Mouse (Mus musculus): Measurements from ENCODE around the gene Rnf133. TPM values are rescaled to one million over a fixed set of nuclear protein-coding genes. Genes with fewer than 3 reads are reported as not detected.

Gene Rnf133
- polyA plus RNA-seq (2012; rRNA removed; ENCODE audit: low replicate concordance), result not detected in 2 replicates

DNA sequence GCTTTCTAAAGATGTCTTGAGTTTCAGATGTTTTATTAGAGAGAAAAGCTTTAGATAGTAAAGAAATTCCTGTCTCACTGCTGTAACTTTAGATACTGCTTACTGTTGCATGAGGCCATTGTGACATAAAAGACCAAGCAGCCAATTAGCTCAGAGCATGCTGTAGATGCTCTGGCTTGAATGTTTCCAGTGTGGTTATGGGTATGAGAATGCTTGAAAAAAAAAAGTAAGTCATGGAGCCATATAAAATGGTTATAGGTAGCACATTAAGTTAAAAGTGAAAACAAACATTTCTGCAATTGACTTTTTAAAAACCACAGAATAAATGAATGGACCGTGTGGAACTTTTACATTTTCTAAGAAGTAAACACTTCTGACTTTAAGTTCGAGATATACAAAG is at the start of gene Rnf133:
Rnf133 (minus strand) TSS at position 101 of the 400 bp plus-strand sequence.

DNA sequence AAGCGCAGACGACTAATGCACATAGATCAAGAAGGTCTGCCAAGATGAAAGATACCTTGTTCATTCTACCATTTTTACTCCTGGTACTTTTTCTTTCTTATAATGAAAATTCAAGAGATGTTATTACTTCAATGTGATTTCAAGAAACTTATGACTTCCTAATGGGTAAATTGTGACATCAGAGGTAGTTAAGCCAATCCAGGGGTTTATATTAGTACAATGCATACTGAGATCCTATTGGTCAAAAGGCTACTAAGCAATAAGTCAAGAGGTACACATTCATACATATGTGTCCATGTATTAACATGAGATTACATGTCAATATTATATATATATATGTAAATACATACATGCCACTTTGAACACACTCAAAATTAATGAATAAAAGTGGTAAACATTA is 4.9 kb upstream of the Rnf133 start, which contains the start of gene Rnf148:
Rnf148 (minus strand) TSS at position 101 of the 400 bp plus-strand sequence.

Other genes starting within 250 kb of the Rnf133 start
- not detected in 2 replicates for gene Rnf148, start 4.8 kb upstream of the Rnf133 start, polyA plus RNA-seq (2012; rRNA removed; ENCODE audit: low replicate concordance)
- gene Cadps2, start 189.1 kb upstream of the Rnf133 start, polyA plus RNA-seq (2012; rRNA removed; ENCODE audit: low replicate concordance), result 1.5 and 3.6 TPM in 2 replicates